Mouse (Mus musculus) neural tube, embryonic 11.5 days (tissue): ENCODE data around the gene Ddhd1. TPM values are rescaled to one million over a fixed set of nuclear protein-coding genes. Genes with fewer than 3 reads are reported as not detected.

Experiments used
- ATAC-seq: fragments of 200-750 bp; cut with Nextera tagmentation; 2 replicates; pipeline ENCODE4 v1.8.0; 2017; ENCODE audit warnings: moderate number of reproducible peaks, mild to moderate bottlenecking, moderate TSS enrichment, moderate library complexity; ENCODE audit not compliant: insufficient read depth, low FRiP score, low TSS enrichment
- DNase-seq: peaks from one replicate; pipeline ENCODE4 v3.0.0-alpha.2; 2015; ENCODE audit warnings: low spot score
- H3K27ac ChIP-seq: fragments of 300-500 bp; sonication (generic); 2 replicates; pipeline ENCODE4 v1.5.1; 2014; ENCODE audit warnings: low read depth, mild to moderate bottlenecking, low read length
- H3K27me3 ChIP-seq: fragments of 300-500 bp; sonication (generic); 2 replicates; pipeline ENCODE4 v1.6.1; 2014; ENCODE audit warnings: mild to moderate bottlenecking, low read length, mixed read lengths; ENCODE audit not compliant: control insufficient read depth, insufficient read depth
- H3K36me3 ChIP-seq: fragments of 300-500 bp; sonication (generic); 2 replicates; pipeline ENCODE4 v1.6.1; 2014; ENCODE audit warnings: mild to moderate bottlenecking, low read length, moderate library complexity, mixed read lengths; ENCODE audit not compliant: control insufficient read depth, insufficient read depth
- H3K4me1 ChIP-seq: fragments of 300-500 bp; sonication (generic); 2 replicates; pipeline ENCODE4 v1.6.1; 2014; ENCODE audit warnings: low read length, mixed read lengths; ENCODE audit not compliant: control insufficient read depth, insufficient read depth
- H3K4me2 ChIP-seq: fragments of 300-500 bp; sonication (generic); 2 replicates; pipeline ENCODE4 v1.6.1; 2014; ENCODE audit warnings: low read depth, mild to moderate bottlenecking, moderate library complexity
- H3K4me3 ChIP-seq: fragments of 300-500 bp; sonication (generic); 2 replicates; pipeline ENCODE4 v1.5.1; 2014; ENCODE audit warnings: low read depth, low read length
- H3K9ac ChIP-seq: fragments of 300-500 bp; sonication (generic); 2 replicates; pipeline ENCODE4 v1.6.1; 2014; ENCODE audit warnings: mild to moderate bottlenecking, low read length
- H3K9me3 ChIP-seq: fragments of 300-500 bp; sonication (generic); 2 replicates; pipeline ENCODE4 v1.6.1; 2016; ENCODE audit warnings: low read length; ENCODE audit not compliant: control insufficient read depth
- WGBS: fragments of 180-500 bp; shearing (Covaris S2); extraction: QIAGEN DNeasy Blood & Tissue Kit; methylation state at CpG from one replicate; pipeline ENCODE4 v1.1.7; 2014; 5-methylcytosine and 5-hydroxymethylcytosine counted together
- polyA plus RNA-seq: library from polyadenylated mRNA; unstranded; fragments of >200 nt; fragmentation: Nextera tagmentation; extraction: Ambion mirVana; gene quantifications from 2 replicates; pipeline ENCODE4 v1.2.1, GENCODE M21; 2014

Ddhd1 gene
- polyA plus RNA-seq, 1 experiment from 2014 or later, result 17.0 TPM

DNA sequence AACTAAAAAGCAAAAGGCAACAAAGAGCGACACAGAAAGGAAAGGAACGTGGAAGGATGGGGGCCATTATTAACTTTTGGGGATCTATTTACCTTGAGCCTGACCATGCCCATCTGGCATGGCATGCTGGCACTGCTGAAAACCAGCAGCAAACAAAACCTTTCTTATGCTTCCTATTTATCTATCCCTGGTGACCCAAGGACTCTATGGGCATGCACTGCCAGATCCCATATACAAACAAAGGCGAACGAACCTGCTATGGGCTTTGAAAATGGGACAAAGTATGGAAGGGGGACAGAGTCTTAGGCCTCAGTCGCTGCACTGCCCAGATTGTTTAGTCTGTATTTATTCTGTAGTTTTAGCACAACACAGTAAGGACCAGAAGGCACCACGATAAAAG, 43.5 kb downstream of the Ddhd1 start:
- H3K27ac ChIP-seq, result no peak overlapping the region
- H3K9me3 ChIP-seq, result no peaks in the 10 kb centered on the region
- no peak overlapping the region for H3K4me2 ChIP-seq
- peaks cover 2% of the 10 kb centered on the region; the same call in 1 of the 2 replicates for H3K36me3 ChIP-seq
- ATAC-seq, result no peak
- 88% methylated on average over 6 of the region's 6 CpGs for WGBS
- H3K27me3 ChIP-seq, result no peaks in the 10 kb centered on the region
- H3K4me3 ChIP-seq, result no peak overlapping the region
- no peak overlapping the region for H3K9ac ChIP-seq
- H3K4me1 ChIP-seq, result no peaks in the 10 kb centered on the region
- no peak for DNase-seq

DNA sequence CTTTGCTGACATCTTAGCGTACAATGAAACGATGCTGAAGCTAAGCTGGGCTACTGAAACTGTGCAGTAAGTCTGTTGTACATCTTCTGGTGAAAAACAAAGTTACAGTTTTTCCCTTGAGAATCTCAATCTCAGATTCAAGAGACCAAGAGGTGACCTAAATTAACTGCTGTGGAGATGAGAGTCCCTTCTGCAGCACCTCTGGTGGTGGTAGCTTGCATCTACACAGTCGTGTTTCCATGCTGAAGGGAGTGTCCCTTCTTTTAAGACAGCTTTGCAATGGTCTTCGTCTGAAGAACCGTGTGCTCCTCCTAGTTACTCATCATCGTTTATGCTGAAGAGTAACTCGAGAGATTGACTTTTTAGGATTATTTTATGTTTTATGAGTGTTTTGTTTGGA, 46.3 kb downstream of the Ddhd1 start:
- WGBS, result 89% methylated on average over 7 of the region's 7 CpGs
- no peak overlapping the region for H3K27ac ChIP-seq
- no peak overlapping the region for H3K9ac ChIP-seq
- DNase-seq, result no peak
- peaks cover 2% of the 10 kb centered on the region for H3K36me3 ChIP-seq
- no peak for ATAC-seq
- H3K4me1 ChIP-seq, result no peaks in the 10 kb centered on the region
- H3K9me3 ChIP-seq, result no peaks in the 10 kb centered on the region
- no peak overlapping the region for H3K4me3 ChIP-seq
- H3K27me3 ChIP-seq, result no peaks in the 10 kb centered on the region
- no peak overlapping the region for H3K4me2 ChIP-seq

GRCm38 (mm10) chr14:45602002-45602401, 55.9 kb downstream of the Ddhd1 start:
- no peaks in the 10 kb centered on the region for H3K9me3 ChIP-seq
- no peaks in the 10 kb centered on the region for H3K27me3 ChIP-seq
- no peaks in the 10 kb centered on the region for H3K36me3 ChIP-seq
- DNase-seq (no peak), ATAC-seq (no peak)
- H3K4me1 ChIP-seq, result no peaks in the 10 kb centered on the region
- H3K27ac ChIP-seq, result no peak overlapping the region
- no peak overlapping the region for H3K4me3 ChIP-seq
- no peak overlapping the region for H3K4me2 ChIP-seq
- H3K9ac ChIP-seq, result no peak overlapping the region
- WGBS, result 74% methylated on average over 3 of the region's 3 CpGs

DNA sequence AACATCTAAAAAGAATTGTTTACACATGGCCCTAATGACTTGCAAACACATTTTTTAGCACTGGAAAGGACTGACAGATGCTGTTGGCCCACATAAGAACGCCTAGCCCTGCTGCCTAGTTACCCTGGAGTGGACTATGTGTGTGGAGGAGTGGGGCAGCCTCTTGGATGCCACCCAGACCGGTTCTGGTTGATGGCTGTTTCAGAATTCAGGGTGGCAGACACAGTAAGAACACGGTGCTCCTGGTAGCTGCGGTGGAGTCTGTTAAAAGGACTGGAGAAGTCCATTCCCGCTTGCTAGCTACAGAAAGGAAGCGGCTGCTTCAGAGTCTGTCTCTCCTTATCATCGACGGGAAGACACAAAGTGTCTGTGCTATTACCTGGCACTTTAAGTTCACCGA, 57.4 kb downstream of the Ddhd1 start:
- no peak overlapping the region for H3K27ac ChIP-seq
- H3K4me1 ChIP-seq, result no peaks in the 10 kb centered on the region
- H3K36me3 ChIP-seq, result no peaks in the 10 kb centered on the region
- no peak overlapping the region for H3K9ac ChIP-seq
- H3K9me3 ChIP-seq, result no peaks in the 10 kb centered on the region
- no peaks in the 10 kb centered on the region for H3K27me3 ChIP-seq
- H3K4me2 ChIP-seq, result no peak overlapping the region
- ATAC-seq (no peak), DNase-seq (no peak)
- no peak overlapping the region for H3K4me3 ChIP-seq
- WGBS, result 91% methylated on average over 9 of the region's 9 CpGs

DNA sequence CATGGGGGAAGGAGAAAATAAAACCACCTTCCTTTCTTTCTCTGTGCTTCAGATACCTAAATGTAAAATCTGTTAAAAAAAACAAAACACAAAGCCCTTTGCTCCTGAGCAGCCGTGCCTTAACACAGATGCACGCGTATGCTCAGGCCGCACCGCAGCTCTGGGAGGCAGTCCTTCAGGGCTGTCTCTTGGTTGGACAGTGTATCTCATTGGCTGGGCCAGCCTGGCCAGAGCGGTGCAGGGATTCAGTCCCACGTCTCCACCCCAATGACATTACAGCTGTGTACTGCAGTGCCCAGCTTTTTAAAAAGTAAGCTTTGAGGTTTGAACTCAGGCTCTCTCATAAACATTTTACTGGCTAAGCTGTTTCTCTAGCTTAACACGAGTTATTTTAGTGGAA, 60.1 kb downstream of the Ddhd1 start:
- Histone ChIP-seq H3K9me3 (no peaks in the 10 kb centered on the region), H3K4me2 (no peak overlapping the region), H3K27ac (no peak overlapping the region), H3K36me3 (no peaks in the 10 kb centered on the region), H3K4me1 (no peaks in the 10 kb centered on the region), H3K4me3 (no peak overlapping the region), H3K9ac (no peak overlapping the region), H3K27me3 (no peaks in the 10 kb centered on the region)
- DNase-seq (no peak), ATAC-seq (no peak)
- 88% methylated on average over 8 of the region's 8 CpGs for WGBS

- DNase-seq, result no peak
- H3K9me3 ChIP-seq, result no peaks in the 10 kb centered on the region
- no peaks in the 10 kb centered on the region for H3K27me3 ChIP-seq
- H3K4me1 ChIP-seq, result no peaks in the 10 kb centered on the region
- 82% methylated on average over 6 of the region's 6 CpGs for WGBS
- H3K9ac ChIP-seq, result no peak overlapping the region
- no peak overlapping the region for H3K27ac ChIP-seq
- no peak overlapping the region for H3K4me3 ChIP-seq
- no peak overlapping the region for H3K4me2 ChIP-seq
- ATAC-seq, result no peak
- no peaks in the 10 kb centered on the region for H3K36me3 ChIP-seq
These were observed 64.7 kb downstream of the Ddhd1 start for GRCm38 (mm10) chr14:45593261-45593660.

- H3K9ac ChIP-seq, result no peak overlapping the region
- no peaks in the 10 kb centered on the region for H3K9me3 ChIP-seq
- ATAC-seq, result no peak
- H3K4me3 ChIP-seq, result no peak overlapping the region
- no peaks in the 10 kb centered on the region for H3K36me3 ChIP-seq
- no peak overlapping the region for H3K4me2 ChIP-seq
- 83% methylated on average over 7 of the region's 7 CpGs for WGBS
- no peaks in the 10 kb centered on the region for H3K27me3 ChIP-seq
- DNase-seq, result no peak
- no peak overlapping the region for H3K27ac ChIP-seq
- no peaks in the 10 kb centered on the region for H3K4me1 ChIP-seq
These were observed 69.5 kb downstream of the Ddhd1 start for GRCm38 (mm10) chr14:45588403-45588802.

DNA sequence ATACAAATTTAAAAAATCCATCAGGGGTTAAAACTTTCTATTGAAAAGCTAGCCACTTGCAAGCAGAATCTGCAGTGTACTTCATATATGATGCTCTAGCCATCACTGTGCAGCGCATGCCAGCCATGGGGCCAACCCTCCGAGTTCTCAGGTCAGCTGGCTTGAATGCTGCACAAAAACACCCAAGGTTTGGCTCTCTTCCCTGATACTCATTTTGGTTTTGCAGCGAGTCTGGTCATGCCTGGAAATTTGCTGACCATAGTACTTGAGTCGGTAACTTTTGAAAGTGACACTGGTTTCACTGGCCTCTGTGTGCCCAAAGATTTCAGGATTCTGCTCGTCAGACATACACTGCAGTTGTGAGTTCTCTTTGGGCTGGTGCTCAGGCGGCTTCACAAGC, 70.4 kb downstream of the Ddhd1 start:
- Histone ChIP-seq H3K9ac (no peak overlapping the region), H3K4me2 (no peak overlapping the region), H3K36me3 (no peaks in the 10 kb centered on the region), H3K27ac (no peak overlapping the region), H3K27me3 (no peaks in the 10 kb centered on the region), H3K4me1 (no peaks in the 10 kb centered on the region), H3K4me3 (no peak overlapping the region), H3K9me3 (no peaks in the 10 kb centered on the region)
- 92% methylated on average over 6 of the region's 6 CpGs for WGBS
- DNase-seq, result no peak
- ATAC-seq, result no peak

- H3K4me1 ChIP-seq, result no peaks in the 10 kb centered on the region
- no peak overlapping the region for H3K9ac ChIP-seq
- no peak overlapping the region for H3K4me2 ChIP-seq
- H3K36me3 ChIP-seq, result no peaks in the 10 kb centered on the region
- DNase-seq (no peak), ATAC-seq (no peak)
- no peaks in the 10 kb centered on the region for H3K27me3 ChIP-seq
- no peaks in the 10 kb centered on the region for H3K9me3 ChIP-seq
- no peak overlapping the region for H3K27ac ChIP-seq
- no peak overlapping the region for H3K4me3 ChIP-seq
- WGBS, result 66% methylated on average over 8 of the region's 8 CpGs
These were observed 74.4 kb downstream of the Ddhd1 start for GRCm38 (mm10) chr14:45583494-45584027.
